Mouse (Mus musculus) bone marrow, adult 2 months (tissue): Measurements from ENCODE around the gene Lrrc8a.

Experiments used
- CTCF ChIP-seq: fragments of 200-500 bp; IDR thresholded peaks from 2 replicates; pipeline ENCODE4 v1.5.1; 2011; ENCODE audit warnings: low read length, control low read depth; ENCODE audit not compliant: control insufficient read depth, insufficient read depth
- POLR2A ChIP-seq: fragments of 200-500 bp; IDR thresholded peaks from 2 replicates; pipeline ENCODE4 v1.6.1; 2011; ENCODE audit warnings: low read depth, mild to moderate bottlenecking, control low read depth, low read length, borderline replicate concordance; ENCODE audit not compliant: control insufficient read depth

GRCm38 (mm10) chr2:30199984-30200383, 37.5 kb upstream of the Lrrc8a start:
- no peak for TF ChIP-seq POLR2A
- no peak for TF ChIP-seq CTCF
